Mouse (Mus musculus) brain, embryonic 14.5 days (tissue): ENCODE measurements around the gene Cntnap5b.

ENCODE experiments used
- CTCF ChIP-seq: fragments of 200-500 bp; IDR thresholded peaks from 2 replicates; pipeline ENCODE4 v1.5.1; 2012; ENCODE audit warnings: inconsistent platforms, mild to moderate bottlenecking, moderate library complexity, borderline replicate concordance; ENCODE audit not compliant: insufficient read depth, insufficient read length; ENCODE audit errors: extremely low read depth
- POLR2A ChIP-seq: fragments of 200-500 bp; IDR thresholded peaks from 2 replicates; pipeline ENCODE4 v1.6.1; 2012; ENCODE audit warnings: mild to moderate bottlenecking, inconsistent platforms, borderline replicate concordance; ENCODE audit not compliant: poor library complexity, insufficient read depth, insufficient read length, severe bottlenecking; ENCODE audit errors: extremely low read depth

DNA sequence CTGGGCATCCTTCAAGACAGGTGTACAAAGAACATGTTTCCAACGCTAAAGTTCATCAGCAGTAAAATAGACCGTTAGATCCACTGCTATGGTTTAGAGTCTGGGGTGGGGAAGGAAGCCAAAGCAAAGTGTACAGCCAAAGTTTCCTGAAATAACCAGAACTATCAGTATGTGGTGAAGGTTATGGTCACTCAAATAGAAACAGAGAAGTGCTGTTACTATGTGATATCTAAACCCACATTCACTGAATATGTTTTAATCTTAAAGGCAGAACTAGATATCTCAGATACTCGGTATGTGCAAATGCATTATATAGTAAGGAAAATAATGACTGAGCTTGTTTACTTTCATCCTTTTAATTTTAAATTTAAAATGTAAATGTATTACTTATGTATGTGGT, 558.5 kb downstream of the Cntnap5b start:
- no peak for TF ChIP-seq CTCF
- no peak for TF ChIP-seq POLR2A
